Mouse (Mus musculus): ENCODE data around the gene Anapc7. TPM values are rescaled to one million over a fixed set of nuclear protein-coding genes. Genes with fewer than 3 reads are reported as not detected.

Gene Anapc7
- 54.3 and 59.2 TPM in 2 replicates for polyA plus RNA-seq (2016; fragmentation: Nextera tagmentation; extraction: Ambion mirVana)

- 28% methylated on average over 17 of the region's 17 CpGs for whole genome bisulfite sequencing
- peak within 1 kb of the TSS; percentile 100 for H3K4me3 ChIP-seq
- H3K27me3 ChIP-seq (ENCODE audit: poor library complexity, severe bottlenecking), result no peaks in the 10 kb centered on the region
- H3K36me3 ChIP-seq (replicated peaks), result peaks cover 14% of the 10 kb centered on the region
- no peak for DNase-seq (ENCODE audit: extremely low spot score, low spot score)
- peaks cover 18% of the 10 kb centered on the region for H3K4me1 ChIP-seq
- peak within 1 kb of the TSS; percentile 93 for H3K27ac ChIP-seq
- H3K9me3 ChIP-seq, result no peaks in the 10 kb centered on the region; the same call in 1 of the 2 replicates
Measured at GRCm38 (mm10) chr5:122421271-122422068, at the start of gene Anapc7. TSS of gene Anapc7 (plus strand) at chr5:122421693.

- Histone ChIP-seq H3K27me3 (ENCODE audit: poor library complexity, severe bottlenecking) (no peaks in the 10 kb centered on the region), H3K4me3 (peak within 1 kb of the TSS; percentile 82), H3K27ac (peak within 1 kb of the TSS; percentile 95), H3K36me3 (replicated peaks) (peaks cover 67% of the 10 kb centered on the region), H3K4me1 (peaks cover 23% of the 10 kb centered on the region), H3K9me3 (no peaks in the 10 kb centered on the region)
- under 1% methylated on average over 53 of the region's 53 CpGs for WGBS
- DNase-seq (ENCODE audit: extremely low spot score, low spot score), result peak; percentile 100
Measured at GRCm38 (mm10) chr5:122372192-122372769, 49.2 kb upstream of the Anapc7 start, which contains the start of gene Fam216a. TSS of gene Fam216a (minus strand) at chr5:122372364.

- no peaks in the 10 kb centered on the region for H3K9me3 ChIP-seq
- H3K4me1 ChIP-seq, result peaks cover 23% of the 10 kb centered on the region
- H3K27ac ChIP-seq, result peak overlapping the region; percentile 95
- peaks cover 65% of the 10 kb centered on the region for H3K36me3 ChIP-seq (replicated peaks)
- H3K27me3 ChIP-seq (ENCODE audit: poor library complexity, severe bottlenecking), result no peaks in the 10 kb centered on the region
- 5% methylated on average over 5 of the region's 5 CpGs for WGBS
- peak overlapping the region; percentile 82 for H3K4me3 ChIP-seq
- DNase-seq (ENCODE audit: extremely low spot score, low spot score), result no peak
Measured at GRCm38 (mm10) chr5:122372878-122373277, 48.6 kb upstream of the Anapc7 start.

- no peaks in the 10 kb centered on the region for H3K27me3 ChIP-seq (ENCODE audit: poor library complexity, severe bottlenecking)
- WGBS, result 91% methylated on average over 4 of the region's 4 CpGs
- DNase-seq (ENCODE audit: extremely low spot score, low spot score), result no peak
- H3K36me3 ChIP-seq (replicated peaks), result peaks cover 82% of the 10 kb centered on the region
- H3K27ac ChIP-seq, result no peak overlapping the region
- H3K4me1 ChIP-seq, result peaks cover 13% of the 10 kb centered on the region
- no peaks in the 10 kb centered on the region for H3K9me3 ChIP-seq
- no peak overlapping the region for H3K4me3 ChIP-seq
Measured at GRCm38 (mm10) chr5:122377101-122377833, 44.2 kb upstream of the Anapc7 start.

- Histone ChIP-seq H3K27me3 (ENCODE audit: poor library complexity, severe bottlenecking) (no peaks in the 10 kb centered on the region), H3K4me3 (no peak overlapping the region), H3K4me1 (peaks cover 8% of the 10 kb centered on the region), H3K27ac (no peak overlapping the region), H3K9me3 (no peaks in the 10 kb centered on the region), H3K36me3 (replicated peaks) (peaks cover 89% of the 10 kb centered on the region)
- 96% methylated on average over 12 of the region's 12 CpGs for WGBS
- no peak for DNase-seq (ENCODE audit: extremely low spot score, low spot score)
Measured at GRCm38 (mm10) chr5:122378171-122378570, 43.3 kb upstream of the Anapc7 start.

GRCm38 (mm10) chr5:122379374-122380155 is 41.9 kb upstream of the Anapc7 start:
- Histone ChIP-seq H3K27ac (no peak overlapping the region), H3K9me3 (no peaks in the 10 kb centered on the region), H3K4me1 (no peaks in the 10 kb centered on the region), H3K36me3 (replicated peaks) (peaks cover 78% of the 10 kb centered on the region), H3K27me3 (ENCODE audit: poor library complexity, severe bottlenecking) (no peaks in the 10 kb centered on the region), H3K4me3 (no peak overlapping the region)
- peak; percentile 49 for DNase-seq (ENCODE audit: extremely low spot score, low spot score)
- WGBS, result 66% methylated on average over 11 of the region's 11 CpGs

GRCm38 (mm10) chr5:122390006-122390405 is 31.5 kb upstream of the Anapc7 start:
- DNase-seq (ENCODE audit: extremely low spot score, low spot score), result no peak
- no peaks in the 10 kb centered on the region for H3K9me3 ChIP-seq
- H3K4me3 ChIP-seq, result no peak overlapping the region
- 90% methylated on average over 5 of the region's 5 CpGs for WGBS
- H3K27ac ChIP-seq, result no peak overlapping the region
- no peaks in the 10 kb centered on the region for H3K27me3 ChIP-seq (ENCODE audit: poor library complexity, severe bottlenecking)
- H3K36me3 ChIP-seq (replicated peaks), result peaks cover 8% of the 10 kb centered on the region
- H3K4me1 ChIP-seq, result peaks cover 13% of the 10 kb centered on the region

GRCm38 (mm10) chr5:122390671-122391070 is 30.8 kb upstream of the Anapc7 start:
- Histone ChIP-seq H3K27ac (no peak overlapping the region), H3K27me3 (ENCODE audit: poor library complexity, severe bottlenecking) (no peaks in the 10 kb centered on the region), H3K36me3 (replicated peaks) (peaks cover 11% of the 10 kb centered on the region), H3K4me3 (no peak overlapping the region), H3K9me3 (no peaks in the 10 kb centered on the region), H3K4me1 (peaks cover 13% of the 10 kb centered on the region)
- DNase-seq (ENCODE audit: extremely low spot score, low spot score), result no peak

- Histone ChIP-seq H3K4me1 (peaks cover 13% of the 10 kb centered on the region), H3K4me3 (peak overlapping the region; percentile 89), H3K27me3 (ENCODE audit: poor library complexity, severe bottlenecking) (no peaks in the 10 kb centered on the region), H3K27ac (peak overlapping the region; percentile 85), H3K9me3 (no peaks in the 10 kb centered on the region), H3K36me3 (replicated peaks) (peaks cover 11% of the 10 kb centered on the region)
- no peak for DNase-seq (ENCODE audit: extremely low spot score, low spot score)
- WGBS, result 55% methylated on average over 16 of the region's 16 CpGs
Measured at GRCm38 (mm10) chr5:122391178-122391785, 30.2 kb upstream of the Anapc7 start.

- peak within 1 kb of the TSS; percentile 85 for H3K27ac ChIP-seq
- H3K36me3 ChIP-seq (replicated peaks), result peaks cover 15% of the 10 kb centered on the region
- H3K4me1 ChIP-seq, result peaks cover 13% of the 10 kb centered on the region
- no peaks in the 10 kb centered on the region for H3K27me3 ChIP-seq (ENCODE audit: poor library complexity, severe bottlenecking)
- H3K9me3 ChIP-seq, result no peaks in the 10 kb centered on the region
- H3K4me3 ChIP-seq, result peak within 1 kb of the TSS; percentile 89
- peak; percentile 86 for DNase-seq (ENCODE audit: extremely low spot score, low spot score)
- under 1% methylated on average over 39 of the region's 39 CpGs for WGBS
Measured at GRCm38 (mm10) chr5:122391786-122392180, 29.7 kb upstream of the Anapc7 start, which contains the start of gene Arpc3. TSS of gene Arpc3 (plus strand) at chr5:122391878.

GRCm38 (mm10) chr5:122392227-122393004 is 29.1 kb upstream of the Anapc7 start:
- H3K27ac ChIP-seq, result peak overlapping the region; percentile 85
- peaks cover 13% of the 10 kb centered on the region for H3K4me1 ChIP-seq
- WGBS, result 18% methylated on average over 19 of the region's 19 CpGs
- no peaks in the 10 kb centered on the region for H3K27me3 ChIP-seq (ENCODE audit: poor library complexity, severe bottlenecking)
- H3K9me3 ChIP-seq, result no peaks in the 10 kb centered on the region
- H3K4me3 ChIP-seq, result peak overlapping the region; percentile 89
- no peak for DNase-seq (ENCODE audit: extremely low spot score, low spot score)
- peaks cover 21% of the 10 kb centered on the region for H3K36me3 ChIP-seq (replicated peaks)
